Mouse (Mus musculus): ENCODE measurements around the gene Hnf1b. TPM values are rescaled to one million over a fixed set of nuclear protein-coding genes. Genes with fewer than 3 reads are reported as not detected.
A peak's percentile ranks its signal among the peaks of the same experiment; 100 is the strongest.

The Hnf1b gene
- not detected in 2 replicates for polyA plus RNA-seq (2015; fragmentation: Nextera tagmentation; extraction: Ambion mirVana)

DNA sequence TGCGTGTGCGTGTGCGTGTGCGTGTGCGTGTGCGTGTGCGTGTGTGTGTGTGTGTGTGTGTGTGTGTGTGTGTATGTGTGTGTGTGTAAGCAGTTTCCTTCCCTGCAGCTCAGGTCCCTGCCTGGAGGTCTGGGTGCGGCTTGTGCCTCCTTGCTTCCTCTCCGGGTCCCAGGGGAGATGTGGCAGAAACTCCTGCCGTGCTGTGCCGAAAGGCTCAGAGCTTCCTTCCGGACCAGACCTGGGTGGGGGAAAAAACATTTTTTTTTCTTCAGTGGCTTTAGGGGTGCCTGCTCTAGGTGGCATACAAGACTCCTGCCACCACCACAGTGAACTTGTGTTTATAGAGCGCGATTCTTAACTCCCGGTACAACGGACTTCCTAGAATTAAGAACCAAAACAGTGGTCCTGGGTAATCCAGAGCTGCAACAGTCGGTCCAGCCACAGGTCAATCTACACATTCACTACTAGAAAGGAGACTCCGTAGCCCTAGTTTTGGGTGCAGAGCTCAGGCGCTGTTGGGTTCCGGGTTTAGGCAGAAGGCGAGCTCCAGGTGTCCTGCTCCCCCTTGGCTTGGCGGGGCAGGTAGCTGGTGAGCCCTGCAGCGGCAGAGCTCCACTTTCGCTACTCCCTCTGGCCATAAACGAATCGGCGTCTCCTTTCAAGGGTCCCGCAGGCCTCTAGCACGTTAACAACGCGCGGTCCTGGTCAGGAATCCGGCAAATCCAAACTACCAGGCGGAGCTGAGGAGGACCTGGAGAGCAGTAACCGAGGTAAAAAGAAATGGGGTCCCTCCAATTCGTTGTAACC is at the start of gene Hnf1b:
TSS of gene Hnf1b (plus strand) at position 535 of the 807 bp plus-strand sequence.
- Histone ChIP-seq H3K27ac (replicated peaks) (no peak within 1 kb of the TSS), H3K9me3 (replicated peaks) (no peaks in the 10 kb centered on the region), H3K27me3 (peaks cover 69% of the 10 kb centered on the region), H3K4me3 (replicated peaks) (peak within 1 kb of the TSS; percentile 18; the same call in 1 of the 2 replicates), H3K4me2 (replicated peaks) (peak within 1 kb of the TSS; percentile 30), H3K36me3 (no peaks in the 10 kb centered on the region), H3K9ac (no peak within 1 kb of the TSS), H3K4me1 (peaks cover 34% of the 10 kb centered on the region)
- WGBS: 4% methylated on average over 34 of the region's 36 CpGs
- ATAC-seq (ENCODE audit: insufficient number of reproducible peaks, low FRiP score, low TSS enrichment, low read depth): no peak

GRCm38 (mm10) chr11:83802166-83802565 is 47.7 kb upstream of the Hnf1b start:
- no peaks in the 10 kb centered on the region for H3K27me3 ChIP-seq
- ATAC-seq (ENCODE audit: insufficient number of reproducible peaks, low FRiP score, low TSS enrichment, low read depth): no peak
- no peak overlapping the region for H3K4me2 ChIP-seq (replicated peaks)
- no peak overlapping the region for H3K4me3 ChIP-seq (replicated peaks)
- no peaks in the 10 kb centered on the region for H3K4me1 ChIP-seq
- H3K27ac ChIP-seq (replicated peaks): no peak overlapping the region
- no peaks in the 10 kb centered on the region for H3K36me3 ChIP-seq
- H3K9ac ChIP-seq: no peak overlapping the region
- no peaks in the 10 kb centered on the region for H3K9me3 ChIP-seq (replicated peaks)
- 63% methylated on average over 8 of the region's 8 CpGs for WGBS

DNA sequence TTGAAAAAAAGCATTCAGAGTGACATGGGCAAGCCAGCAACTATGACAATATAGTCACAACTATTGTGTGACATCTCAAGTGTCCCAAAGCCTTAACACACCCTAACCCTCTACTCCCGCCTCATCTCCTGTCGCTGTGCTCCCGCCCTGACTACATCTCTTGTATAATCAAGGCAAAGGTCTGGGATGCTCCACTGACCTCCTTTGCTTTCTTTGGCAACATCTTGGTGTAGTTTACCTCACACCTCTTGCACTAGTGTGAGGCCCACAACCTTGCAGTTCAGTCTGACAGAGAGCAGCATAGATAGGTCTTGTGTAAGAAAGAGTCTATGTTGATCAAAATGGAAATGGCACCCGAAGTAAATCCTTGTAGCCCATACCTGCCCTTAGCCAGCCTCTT is 47.3 kb upstream of the Hnf1b start:
- no peaks in the 10 kb centered on the region for H3K27me3 ChIP-seq
- no peaks in the 10 kb centered on the region for H3K36me3 ChIP-seq
- H3K9ac ChIP-seq: no peak overlapping the region
- H3K4me1 ChIP-seq: no peaks in the 10 kb centered on the region
- no peak overlapping the region for H3K27ac ChIP-seq (replicated peaks)
- H3K4me3 ChIP-seq (replicated peaks): no peak overlapping the region
- ATAC-seq (ENCODE audit: insufficient number of reproducible peaks, low FRiP score, low TSS enrichment, low read depth): no peak
- no peak overlapping the region for H3K4me2 ChIP-seq (replicated peaks)
- WGBS: 90% methylated on average over 4 of the region's 4 CpGs
- H3K9me3 ChIP-seq (replicated peaks): no peaks in the 10 kb centered on the region

DNA sequence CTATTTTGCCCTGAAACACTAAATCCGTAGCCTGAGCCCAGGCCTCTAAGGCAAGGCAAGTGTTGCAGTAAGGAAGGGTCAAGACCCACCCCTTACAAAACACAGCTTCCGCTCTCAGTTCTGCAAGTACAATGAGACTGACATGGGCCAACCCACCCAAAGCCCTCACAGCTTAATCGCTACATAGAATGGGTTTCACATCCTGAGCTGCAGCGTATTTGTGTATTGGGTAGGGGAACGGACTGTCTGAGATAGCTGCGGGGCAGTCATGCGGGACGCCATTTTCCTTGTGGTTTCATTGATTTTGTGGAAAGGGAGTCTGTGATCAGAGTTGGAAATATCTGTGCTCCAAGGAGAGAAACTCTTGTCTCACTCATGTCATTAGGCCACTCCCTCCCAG is 39.4 kb upstream of the Hnf1b start:
- no peak for ATAC-seq (ENCODE audit: insufficient number of reproducible peaks, low FRiP score, low TSS enrichment, low read depth)
- no peaks in the 10 kb centered on the region for H3K9me3 ChIP-seq (replicated peaks)
- no peak overlapping the region for H3K9ac ChIP-seq
- no peaks in the 10 kb centered on the region for H3K4me1 ChIP-seq
- H3K4me2 ChIP-seq (replicated peaks): no peak overlapping the region
- no peak overlapping the region for H3K4me3 ChIP-seq (replicated peaks)
- 85% methylated on average over 8 of the region's 8 CpGs for WGBS
- H3K27ac ChIP-seq (replicated peaks): no peak overlapping the region
- H3K27me3 ChIP-seq: no peaks in the 10 kb centered on the region
- H3K36me3 ChIP-seq: no peaks in the 10 kb centered on the region

DNA sequence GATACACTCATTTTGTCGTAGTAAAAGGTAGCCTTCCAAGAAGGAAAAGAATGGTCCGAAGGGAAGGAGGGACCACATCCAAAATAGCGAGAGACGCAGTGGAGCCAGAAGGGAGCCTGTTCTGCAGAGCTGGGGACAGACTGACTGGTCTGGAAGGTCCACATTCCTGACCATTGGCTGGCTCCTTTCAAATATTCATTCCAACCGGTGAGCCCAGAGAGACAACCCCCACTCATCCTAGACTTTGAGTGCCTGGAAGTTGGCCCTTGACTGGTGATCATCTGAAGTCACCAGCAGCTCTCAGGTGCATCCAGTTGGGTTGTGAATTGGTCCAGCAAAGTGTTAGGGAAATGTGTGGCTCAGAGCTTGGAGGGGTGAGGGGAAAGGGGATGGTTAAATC is 34.7 kb upstream of the Hnf1b start:
- no peaks in the 10 kb centered on the region for H3K9me3 ChIP-seq (replicated peaks)
- no peaks in the 10 kb centered on the region; the same call in 1 of the 2 replicates for H3K4me1 ChIP-seq
- no peaks in the 10 kb centered on the region for H3K36me3 ChIP-seq
- no peaks in the 10 kb centered on the region for H3K27me3 ChIP-seq
- WGBS: 77% methylated on average over 5 of the region's 5 CpGs
- no peak for ATAC-seq (ENCODE audit: insufficient number of reproducible peaks, low FRiP score, low TSS enrichment, low read depth)
- H3K9ac ChIP-seq: no peak overlapping the region
- no peak overlapping the region for H3K27ac ChIP-seq (replicated peaks)
- H3K4me3 ChIP-seq (replicated peaks): no peak overlapping the region
- H3K4me2 ChIP-seq (replicated peaks): no peak overlapping the region

- Histone ChIP-seq H3K4me1 (no peaks in the 10 kb centered on the region; the same call in 1 of the 2 replicates), H3K9me3 (replicated peaks) (no peaks in the 10 kb centered on the region), H3K4me2 (replicated peaks) (no peak overlapping the region), H3K27ac (replicated peaks) (no peak overlapping the region), H3K36me3 (no peaks in the 10 kb centered on the region), H3K4me3 (replicated peaks) (no peak overlapping the region), H3K9ac (no peak overlapping the region), H3K27me3 (no peaks in the 10 kb centered on the region)
- no peak for ATAC-seq (ENCODE audit: insufficient number of reproducible peaks, low FRiP score, low TSS enrichment, low read depth)
- WGBS: 7% methylated on average over 9 of the region's 9 CpGs
These were observed 34.2 kb upstream of the Hnf1b start for GRCm38 (mm10) chr11:83815628-83816027.

- Histone ChIP-seq H3K4me3 (replicated peaks) (no peak overlapping the region), H3K27ac (replicated peaks) (no peak overlapping the region), H3K4me1 (no peaks in the 10 kb centered on the region; the same call in 1 of the 2 replicates), H3K9ac (no peak overlapping the region), H3K27me3 (no peaks in the 10 kb centered on the region), H3K36me3 (no peaks in the 10 kb centered on the region), H3K4me2 (replicated peaks) (no peak overlapping the region), H3K9me3 (replicated peaks) (no peaks in the 10 kb centered on the region)
- WGBS: 45% methylated on average over 6 of the region's 6 CpGs
- no peak for ATAC-seq (ENCODE audit: insufficient number of reproducible peaks, low FRiP score, low TSS enrichment, low read depth)
These were observed 32.8 kb upstream of the Hnf1b start for GRCm38 (mm10) chr11:83817048-83817447.

DNA sequence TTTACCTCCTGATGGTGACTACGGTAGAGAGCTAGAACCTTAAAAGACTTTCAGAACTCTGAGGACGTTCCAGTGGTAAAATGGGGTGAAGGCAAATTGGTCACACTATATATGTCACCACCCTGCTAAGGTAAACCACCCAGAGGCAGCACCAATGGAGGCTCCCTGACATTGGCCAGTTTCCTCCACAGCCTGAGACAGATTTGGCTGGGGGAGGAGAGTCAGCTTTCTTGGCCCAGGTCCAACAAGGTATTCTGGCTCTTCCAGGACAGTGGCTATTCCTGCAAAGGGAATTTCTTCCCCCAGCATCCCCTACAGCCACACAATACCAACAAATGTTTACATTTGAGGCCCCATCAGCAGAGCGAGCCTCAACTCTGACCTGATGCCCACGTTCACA is 31.9 kb upstream of the Hnf1b start:
- no peak overlapping the region for H3K9ac ChIP-seq
- no peak overlapping the region for H3K4me3 ChIP-seq (replicated peaks)
- whole genome bisulfite sequencing: 59% methylated on average over 4 of the region's 4 CpGs
- H3K9me3 ChIP-seq (replicated peaks): no peaks in the 10 kb centered on the region
- no peak overlapping the region for H3K4me2 ChIP-seq (replicated peaks)
- no peak for ATAC-seq (ENCODE audit: insufficient number of reproducible peaks, low FRiP score, low TSS enrichment, low read depth)
- H3K27ac ChIP-seq (replicated peaks): no peak overlapping the region
- no peaks in the 10 kb centered on the region; the same call in 1 of the 2 replicates for H3K4me1 ChIP-seq
- no peaks in the 10 kb centered on the region for H3K36me3 ChIP-seq
- no peaks in the 10 kb centered on the region for H3K27me3 ChIP-seq

GRCm38 (mm10) chr11:83818591-83819127 is 31.2 kb upstream of the Hnf1b start:
- Histone ChIP-seq H3K36me3 (no peaks in the 10 kb centered on the region), H3K4me1 (no peaks in the 10 kb centered on the region; the same call in 1 of the 2 replicates), H3K9ac (no peak overlapping the region), H3K27ac (replicated peaks) (no peak overlapping the region), H3K9me3 (replicated peaks) (no peaks in the 10 kb centered on the region), H3K4me3 (replicated peaks) (no peak overlapping the region), H3K27me3 (no peaks in the 10 kb centered on the region), H3K4me2 (replicated peaks) (no peak overlapping the region)
- ATAC-seq (ENCODE audit: insufficient number of reproducible peaks, low FRiP score, low TSS enrichment, low read depth): no peak
- 55% methylated on average over 9 of the region's 9 CpGs for WGBS

- H3K4me2 ChIP-seq (replicated peaks): no peak overlapping the region
- H3K4me3 ChIP-seq (replicated peaks): no peak overlapping the region
- no peak overlapping the region for H3K27ac ChIP-seq (replicated peaks)
- H3K27me3 ChIP-seq: no peaks in the 10 kb centered on the region
- H3K9ac ChIP-seq: no peak overlapping the region
- no peaks in the 10 kb centered on the region; the same call in 1 of the 2 replicates for H3K4me1 ChIP-seq
- no peaks in the 10 kb centered on the region for H3K9me3 ChIP-seq (replicated peaks)
- ATAC-seq (ENCODE audit: insufficient number of reproducible peaks, low FRiP score, low TSS enrichment, low read depth): no peak
- H3K36me3 ChIP-seq: no peaks in the 10 kb centered on the region
- 20% methylated on average over 10 of the region's 10 CpGs for WGBS
These were observed 29.9 kb upstream of the Hnf1b start for GRCm38 (mm10) chr11:83819806-83820483.

GRCm38 (mm10) chr11:83826142-83826541 is 23.7 kb upstream of the Hnf1b start:
- Histone ChIP-seq H3K4me1 (no peaks in the 10 kb centered on the region), H3K36me3 (no peaks in the 10 kb centered on the region), H3K27ac (replicated peaks) (no peak overlapping the region), H3K4me2 (replicated peaks) (no peak overlapping the region), H3K9me3 (replicated peaks) (no peaks in the 10 kb centered on the region), H3K9ac (no peak overlapping the region), H3K4me3 (replicated peaks) (no peak overlapping the region), H3K27me3 (no peaks in the 10 kb centered on the region)
- ATAC-seq (ENCODE audit: insufficient number of reproducible peaks, low FRiP score, low TSS enrichment, low read depth): no peak
- 54% methylated on average over 3 of the region's 3 CpGs for WGBS

All from embryonic facial prominence, embryonic 15.5 days (tissue).